Mouse (Mus musculus) CD8-positive naive resting alpha-beta T cell, adult 2 months (primary cell): ENCODE results near the gene Kdm1b.

Experiments used
- DNase-seq, 2 experiments: peaks; one replicate each; pipeline ENCODE4 v3.0.0; 2022; ENCODE audit warnings: low read depth in 2 of 2, low spot score in 2 of 2

Kdm1b gene

GRCm38 (mm10) chr13:47043030-47043680, at the start of gene Kdm1b:
Kdm1b (plus strand) TSS chr13:47043499.
- DNase-seq, result peak; percentile 99

GRCm38 (mm10) chr13:46997355-46997754, 45.9 kb upstream of the Kdm1b start:
- DNase-seq, result no peak

- no peak for DNase-seq
Measured at GRCm38 (mm10) chr13:46999498-46999897, 43.8 kb upstream of the Kdm1b start.

- DNase-seq, result no peak
Measured at GRCm38 (mm10) chr13:47001590-47001989, 41.7 kb upstream of the Kdm1b start.

- DNase-seq, result no peak
Measured at GRCm38 (mm10) chr13:47013740-47014139, 29.6 kb upstream of the Kdm1b start.

- DNase-seq, result peak; percentile 54 to 68
Measured at GRCm38 (mm10) chr13:47014334-47015194, 28.7 kb upstream of the Kdm1b start, which contains the start of gene Nhlrc1. Nhlrc1 (minus strand) TSS chr13:47014850.

GRCm38 (mm10) chr13:47015195-47015501, 28.2 kb upstream of the Kdm1b start:
- no peak for DNase-seq

GRCm38 (mm10) chr13:47017259-47017658, 26.0 kb upstream of the Kdm1b start:
- DNase-seq, result no peak

- DNase-seq, result no peak
Measured at GRCm38 (mm10) chr13:47019774-47020173, 23.5 kb upstream of the Kdm1b start.

- DNase-seq, result no peak
Measured at GRCm38 (mm10) chr13:47020798-47021197, 22.5 kb upstream of the Kdm1b start.

- no peak for DNase-seq
Measured at GRCm38 (mm10) chr13:47030376-47031107, 12.8 kb upstream of the Kdm1b start.

GRCm38 (mm10) chr13:47033602-47034001, 9.7 kb upstream of the Kdm1b start:
- no peak for DNase-seq

GRCm38 (mm10) chr13:47037946-47038345, 5.4 kb upstream of the Kdm1b start:
- no peak for DNase-seq

- no peak for DNase-seq
Measured at GRCm38 (mm10) chr13:47040061-47040460, 3.2 kb upstream of the Kdm1b start.

- no peak for DNase-seq
Measured at GRCm38 (mm10) chr13:47042024-47042633, 1.2 kb upstream of the Kdm1b start.

GRCm38 (mm10) chr13:47043833-47044616, 726 bp downstream of the Kdm1b start:
- peak in 1 of 2 experiments; percentile 20 for DNase-seq

GRCm38 (mm10) chr13:47044617-47044947, 1.3 kb downstream of the Kdm1b start, which contains the start of gene Tpmt:
Tpmt (minus strand) TSS chr13:47044737.
- DNase-seq, result no peak

GRCm38 (mm10) chr13:47047996-47048395, 4.7 kb downstream of the Kdm1b start:
- no peak for DNase-seq

- no peak for DNase-seq
Measured at GRCm38 (mm10) chr13:47050009-47050408, 6.7 kb downstream of the Kdm1b start.

- no peak for DNase-seq
Measured at GRCm38 (mm10) chr13:47053971-47054370, 10.7 kb downstream of the Kdm1b start.

- peak; percentile 35 to 44 for DNase-seq
Measured at GRCm38 (mm10) chr13:47056126-47056525, 12.8 kb downstream of the Kdm1b start.
